Mouse (Mus musculus): ENCODE data around the gene Tgm1. TPM values are rescaled to one million over a fixed set of nuclear protein-coding genes. Genes with fewer than 3 reads are reported as not detected.

The Tgm1 gene
- 1 to 10 TPM; 4.4 to 4.9 TPM for total RNA-seq (2023)

GRCm38 (mm10) chr14:55713729-55714122 lies at the start of gene Tgm1:
Gene Tgm1 (minus strand): TSS chr14:55713926.

GRCm38 (mm10) chr14:55761163-55761562 lies 47.4 kb upstream of the Tgm1 start, which contains the start of gene Ltb4r2:
Gene Ltb4r2 (plus strand): TSS chr14:55761428.

GRCm38 (mm10) chr14:55758363-55758784 lies 44.6 kb upstream of the Tgm1 start, which contains the start of gene Cideb:
Gene Cideb (minus strand): TSS chr14:55758458.

GRCm38 (mm10) chr14:55745180-55745860 lies 31.6 kb upstream of the Tgm1 start, which contains the start of the genes Dhrs1 and Nop9:
Gene Dhrs1 (minus strand): TSS chr14:55745690.
Gene Nop9 (plus strand): TSS chr14:55745693.

GRCm38 (mm10) chr14:55721700-55722437 lies 8.1 kb upstream of the Tgm1 start, which contains the start of gene Rabggta:
Gene Rabggta (minus strand): TSS chr14:55722263.

GRCm38 (mm10) chr14:55681160-55682117 lies 32.3 kb downstream of the Tgm1 start, which contains the start of gene Tinf2:
Gene Tinf2 (minus strand): TSS chr14:55681820.

GRCm38 (mm10) chr14:55671833-55672740 lies 41.6 kb downstream of the Tgm1 start, which contains the start of the genes Gmpr2 and Nedd8:
Gene Gmpr2 (plus strand): TSS chr14:55671941.
Gene Nedd8 (minus strand): TSS chr14:55672124.

GRCm38 (mm10) chr14:55659960-55660573 lies 53.7 kb downstream of the Tgm1 start, which contains the start of gene Mdp1:
Gene Mdp1 (minus strand): TSS chr14:55660508.

Other genes starting within 250 kb of the Tgm1 start
- 10 to 100 TPM; 23.0 to 26.3 TPM for gene Dhrs4, start 235.2 kb downstream of the Tgm1 start, total RNA-seq (2023)
- gene Carmil3, start 223.3 kb downstream of the Tgm1 start, total RNA-seq (2023): under 1 TPM; 0.64 to 0.68 TPM
- not detected for gene Cpne6, start 203.5 kb downstream of the Tgm1 start, total RNA-seq (2023)
- not detected for gene Nrl, start 188.9 kb downstream of the Tgm1 start, total RNA-seq (2023)
- gene Pck2, start 173.7 kb downstream of the Tgm1 start, total RNA-seq (2023): 10 to 100 TPM; 12.3 to 20.4 TPM
- gene Dcaf11, start 153.9 kb downstream of the Tgm1 start, total RNA-seq (2023): 10 to 100 TPM; 73.6 to 74.9 TPM
- 1 to 10 TPM; 4.9 to 6.6 TPM for gene A730061H03Rik, start 153.5 kb downstream of the Tgm1 start, total RNA-seq (2023)
- not detected for gene Fitm1, start 138.3 kb downstream of the Tgm1 start, total RNA-seq (2023)
- 100 to 1,000 TPM; 310 to 383 TPM for gene Psme1, start 135.8 kb downstream of the Tgm1 start, total RNA-seq (2023)
- 10 to 100 TPM; 23.4 to 24.2 TPM for gene Emc9, start 128.6 kb downstream of the Tgm1 start, total RNA-seq (2023)
- 100 to 1,000 TPM; 462 to 464 TPM for gene Psme2, start 122.8 kb downstream of the Tgm1 start, total RNA-seq (2023)
- 100 to 1,000 TPM; 112 to 116 TPM for gene Rnf31, start 122.2 kb downstream of the Tgm1 start, total RNA-seq (2023)
- gene Irf9, start 110.4 kb downstream of the Tgm1 start, total RNA-seq (2023): 100 to 1,000 TPM; 104 to 137 TPM
- 1 to 10 TPM in 1 of 2 experiments, not detected in 1; 1.3 TPM for gene Rec8, start 95.9 kb downstream of the Tgm1 start, total RNA-seq (2023)
- gene Ipo4, start 78.0 kb downstream of the Tgm1 start, total RNA-seq (2023): 10 to 100 TPM; 70.5 to 88.4 TPM
- gene Gm49378, start 76.0 kb downstream of the Tgm1 start, total RNA-seq (2023): 1 to 10 TPM; 4.0 to 4.6 TPM
- gene Tm9sf1, start 70.1 kb downstream of the Tgm1 start, total RNA-seq (2023): 10 to 100 TPM; 43.9 to 52.9 TPM
- gene Tssk4, start 63.7 kb downstream of the Tgm1 start, total RNA-seq (2023): 1 to 10 TPM; 4.1 to 5.9 TPM
- 10 to 100 TPM; 44.5 to 56.7 TPM for gene Mdp1, start 53.4 kb downstream of the Tgm1 start, total RNA-seq (2023)
- 10 to 100 TPM; 19.3 to 25.8 TPM for gene Gmpr2, start 42.0 kb downstream of the Tgm1 start, total RNA-seq (2023)
- gene Nedd8, start 41.8 kb downstream of the Tgm1 start, total RNA-seq (2023): 100 to 1,000 TPM; 182 to 187 TPM
- gene Tinf2, start 32.1 kb downstream of the Tgm1 start, total RNA-seq (2023): 100 to 1,000 TPM in 1 of 2 experiments, 10 to 100 TPM in 1; 94.4 to 113 TPM
- gene Rabggta, start 8.3 kb upstream of the Tgm1 start, total RNA-seq (2023): 100 to 1,000 TPM in 1 of 2 experiments, 10 to 100 TPM in 1; 82.0 to 104 TPM
- 10 to 100 TPM; 16.5 to 19.4 TPM for gene Dhrs1, start 31.8 kb upstream of the Tgm1 start, total RNA-seq (2023)
- gene Nop9, start 31.8 kb upstream of the Tgm1 start, total RNA-seq (2023): 10 to 100 TPM; 31.3 to 38.2 TPM
- not detected for gene Cideb, start 44.5 kb upstream of the Tgm1 start, total RNA-seq (2023)
- gene Ltb4r2, start 47.5 kb upstream of the Tgm1 start, total RNA-seq (2023): 1 to 10 TPM; 1.4 to 1.5 TPM
- under 1 TPM; 0.52 to 0.95 TPM for gene Ltb4r1, start 52.0 kb upstream of the Tgm1 start, total RNA-seq (2023)
- gene Adcy4, start 70.2 kb upstream of the Tgm1 start, total RNA-seq (2023): 1 to 10 TPM in 1 of 2 experiments, under 1 TPM in 1; 0.15 to 1.0 TPM
- 10 to 100 TPM; 55.9 to 66.9 TPM for gene Ripk3, start 74.9 kb upstream of the Tgm1 start, total RNA-seq (2023)
- not detected for gene Nfatc4, start 109.2 kb upstream of the Tgm1 start, total RNA-seq (2023)
- gene Nynrin, start 140.1 kb upstream of the Tgm1 start, total RNA-seq (2023): 1 to 10 TPM; 1.1 to 6.0 TPM
- gene Cbln3, start 170.5 kb upstream of the Tgm1 start, total RNA-seq (2023): not detected
- gene Khnyn, start 171.0 kb upstream of the Tgm1 start, total RNA-seq (2023): 10 to 100 TPM; 68.1 to 75.9 TPM
- 10 to 100 TPM; 32.2 to 52.6 TPM for gene Sdr39u1, start 186.4 kb upstream of the Tgm1 start, total RNA-seq (2023)
- gene Cma1, start 230.7 kb upstream of the Tgm1 start, total RNA-seq (2023): 1 to 10 TPM in 1 of 2 experiments, not detected in 1; 1.2 TPM
- not detected for gene Cma2, start 237.1 kb upstream of the Tgm1 start, total RNA-seq (2023)

Data from T-cell, adult 66 days (primary cell).